Mouse (Mus musculus) ES-E14 (cell line): ENCODE data around the gene Emc9. TPM values are rescaled to one million over a fixed set of nuclear protein-coding genes. Genes with fewer than 3 reads are reported as not detected.
A peak's percentile ranks its signal among the peaks of the same experiment; 100 is the strongest.

Experiments
- DNase-seq: peaks from one replicate; pipeline ENCODE4 v3.0.0-alpha.2; 2013; ENCODE audit warnings: low read depth, low spot score
- H3K27ac ChIP-seq: 2 replicates; pipeline ENCODE4 v1.5.1; 2012; ENCODE audit warnings: low read depth, mild to moderate bottlenecking, low read length, moderate library complexity, mixed read lengths; ENCODE audit not compliant: poor library complexity, insufficient read depth, severe bottlenecking
- H3K36me3 ChIP-seq: 2 replicates; pipeline ENCODE4 v1.6.1; 2012; ENCODE audit warnings: mild to moderate bottlenecking, low read length, moderate library complexity, mixed read lengths; ENCODE audit not compliant: control insufficient read depth, poor library complexity, insufficient read depth, severe bottlenecking
- H3K4me1 ChIP-seq, 2 experiments: fragments of 150-350 bp in 1 of 2; sonication (generic) in 1 of 2; 2 replicates each; pipeline ENCODE4 v1.6.1; 2012; ENCODE audit warnings: low read length in 2 of 2, mild to moderate bottlenecking in 1 of 2, mixed read lengths in 1 of 2; ENCODE audit not compliant: control insufficient read depth in 2 of 2, insufficient read depth in 2 of 2, poor library complexity in 1 of 2
- H3K4me3 ChIP-seq, 2 experiments: fragments of 150-350 bp in 1 of 2; sonication (generic) in 1 of 2; 2 replicates each; pipeline ENCODE4 v1.5.1; 2012; ENCODE audit warnings: low read length in 2 of 2, low read depth in 1 of 2, mild to moderate bottlenecking in 1 of 2, mixed read lengths in 1 of 2; ENCODE audit not compliant: insufficient read depth in 1 of 2, poor library complexity in 1 of 2, severe bottlenecking in 1 of 2
- H3K9ac ChIP-seq: 2 replicates; pipeline ENCODE4 v1.6.1; 2012; ENCODE audit warnings: low read depth, mild to moderate bottlenecking, low read length, mixed read lengths; ENCODE audit not compliant: poor library complexity, insufficient read depth, severe bottlenecking
- H3K9me3 ChIP-seq: fragments of 150-350 bp; sonication (generic); 2 replicates; pipeline ENCODE4 v1.6.1; 2012; ENCODE audit warnings: low read depth, mild to moderate bottlenecking, low read length; ENCODE audit not compliant: control insufficient read depth, insufficient read depth
- CHD2 ChIP-seq: IDR thresholded peaks from 2 replicates; pipeline ENCODE4 v1.6.1; 2014; ENCODE audit warnings: mild to moderate bottlenecking, low read depth, low read length, inconsistent platforms
- HCFC1 ChIP-seq: IDR thresholded peaks from 2 replicates; pipeline ENCODE4 v1.6.1; 2012; ENCODE audit warnings: low read length, inconsistent platforms, borderline replicate concordance; ENCODE audit not compliant: insufficient read depth
- MAFK ChIP-seq: IDR thresholded peaks from 2 replicates; pipeline ENCODE4 v1.6.1; 2014; ENCODE audit warnings: mild to moderate bottlenecking, low read depth, low read length, inconsistent platforms; ENCODE audit not compliant: insufficient read depth
- ZC3H11A ChIP-seq: IDR thresholded peaks from 2 replicates; pipeline ENCODE4 v1.6.1; 2012; ENCODE audit warnings: low read depth, mild to moderate bottlenecking, inconsistent platforms, low read length, borderline replicate concordance
- ZNF384 ChIP-seq: IDR thresholded peaks from 2 replicates; pipeline ENCODE4 v1.6.1; 2012; ENCODE audit warnings: low read depth, low read length, inconsistent platforms
- in situ Hi-C, 2 experiments: fragments of 600-800 bp; cut with MboI; formaldehyde crosslinking; loops; one replicate each; pipeline ENCODE4 v1.15.1; 2025; ENCODE audit warnings: low sequenced_read_pairs in 2 of 2, inconsistent platforms in 1 of 2; ENCODE audit not compliant: unreplicated experiment in 2 of 2
- total RNA-seq: library from RNA; depleted of rRNA; stranded (reverse); fragments of 300-350 nt; gene quantifications from 2 replicates; pipeline ENCODE4 v1.2.3, GENCODE M21; 2012

Gene Emc9
- total RNA-seq, 1 experiment = 4.9 TPM

DNA sequence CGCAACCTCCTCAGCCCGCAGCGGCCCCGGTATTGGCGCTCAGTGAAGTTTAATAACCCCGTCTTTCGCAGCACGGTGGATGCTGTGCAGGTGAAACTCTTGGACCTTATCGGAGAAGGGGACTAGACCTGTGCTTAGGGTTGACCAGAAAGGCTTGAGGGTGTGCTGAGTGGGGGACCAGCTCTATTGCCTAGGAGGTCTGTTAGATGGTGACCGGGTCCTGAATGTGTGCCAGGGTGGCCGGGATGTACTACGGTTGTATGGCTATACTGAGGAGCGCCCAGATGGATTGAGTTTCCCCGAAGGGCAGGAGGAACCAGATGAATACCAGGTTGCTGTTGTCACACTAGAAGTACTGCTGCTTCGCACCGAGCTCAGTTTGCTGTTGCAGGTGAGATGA is 7.1 kb upstream of the Emc9 start:
- Histone ChIP-seq H3K36me3 (peaks cover 23% of the 10 kb centered on the region), H3K4me1 (peaks cover 0 to 3% of the 10 kb centered on the region in 2 experiments; a peak in 1 of 4 replicates)
- in situ Hi-C loops = loop anchor here in 1 of 2 experiments (5.0 kb wide), 1 partner anchor 50 kb away; the partner anchor contains the start of gene Pck2

DNA sequence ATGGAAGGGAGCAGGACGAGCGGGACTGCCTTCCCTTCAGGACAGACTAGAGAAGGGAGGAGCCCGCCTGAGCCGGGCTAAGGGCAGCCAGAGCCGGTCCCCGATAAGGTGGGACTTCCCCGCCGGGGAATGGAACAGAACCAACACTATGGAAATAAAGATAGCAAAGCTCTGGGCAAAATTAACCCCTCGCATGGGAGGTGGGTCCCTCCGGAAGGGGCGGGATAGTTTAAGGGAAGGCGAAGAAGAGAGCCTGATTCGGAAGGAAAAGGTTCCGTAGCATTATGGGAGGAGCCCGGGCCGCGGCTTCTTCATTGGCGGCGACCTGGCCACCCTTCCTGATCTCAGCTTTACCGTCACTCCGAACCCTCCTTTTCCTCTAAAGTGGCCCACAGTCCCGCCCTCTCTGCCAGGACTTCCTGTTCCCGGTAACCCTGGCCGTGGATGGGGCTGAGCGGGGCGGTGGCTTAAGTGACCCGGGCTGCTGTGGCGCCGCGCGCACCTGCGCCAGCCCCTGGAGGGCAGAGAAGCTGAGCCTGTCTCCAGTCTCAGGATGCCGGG is 6.3 kb upstream of the Emc9 start, which contains the start of gene Rnf31:
Rnf31 (plus strand) TSS at position 378 of the 561 bp plus-strand sequence.
- Histone ChIP-seq H3K4me3 (peak within 1 kb of the TSS; percentile 81 to 86), H3K9ac (peak within 1 kb of the TSS; percentile 85), H3K4me1 (peaks cover 0 to 3% of the 10 kb centered on the region in 2 experiments; a peak in 1 of 4 replicates), H3K9me3 (no peaks in the 10 kb centered on the region), H3K27ac (peak within 1 kb of the TSS; percentile 75), H3K36me3 (peaks cover 16% of the 10 kb centered on the region; the same call in 1 of the 2 replicates)
- TF ChIP-seq HCFC1 (no peak), ZNF384 (no peak), CHD2 (no peak), MAFK (no peak), ZC3H11A (no peak)
- in situ Hi-C loops = loop anchor here in 1 of 2 experiments (5.0 kb wide), 1 partner anchor 49 kb away; the partner anchor contains the start of gene Pck2
- peak; percentile 95 for DNase-seq

More for the DNA sequence above, 7.1 kb upstream of the Emc9 start:
- Histone ChIP-seq H3K9ac (peak overlapping the region; percentile 85), H3K9me3 (no peaks in the 10 kb centered on the region), H3K27ac (no peak overlapping the region), H3K4me3 (peak overlapping the region; percentile 81 to 86)
- TF ChIP-seq ZNF384 (no peak), HCFC1 (no peak), ZC3H11A (no peak), CHD2 (no peak), MAFK (no peak)
- no peak for DNase-seq

GRCm38 (mm10) chr14:55590748-55591330 is 5.7 kb upstream of the Emc9 start, which contains the start of gene Psme2:
Gene Psme2 (minus strand): TSS chr14:55591113.
- Histone ChIP-seq H3K9ac (peak within 1 kb of the TSS; percentile 85), H3K9me3 (no peaks in the 10 kb centered on the region), H3K4me3 (peak within 1 kb of the TSS; percentile 81 to 86), H3K36me3 (peaks cover 11% of the 10 kb centered on the region; the same call in 1 of the 2 replicates), H3K27ac (peak within 1 kb of the TSS; percentile 75), H3K4me1 (peaks cover 0 to 3% of the 10 kb centered on the region in 2 experiments; a peak in 1 of 4 replicates)
- TF ChIP-seq ZC3H11A = no peak
- no peak for TF ChIP-seq CHD2
- TF ChIP-seq HCFC1 = no peak
- TF ChIP-seq MAFK = no peak
- TF ChIP-seq ZNF384 = no peak
- DNase-seq = peak; percentile 97
- in situ Hi-C loops = loop anchor here in 1 of 2 experiments (5.0 kb wide), 1 partner anchor 49 kb away; the partner anchor contains the start of gene Pck2

DNA sequence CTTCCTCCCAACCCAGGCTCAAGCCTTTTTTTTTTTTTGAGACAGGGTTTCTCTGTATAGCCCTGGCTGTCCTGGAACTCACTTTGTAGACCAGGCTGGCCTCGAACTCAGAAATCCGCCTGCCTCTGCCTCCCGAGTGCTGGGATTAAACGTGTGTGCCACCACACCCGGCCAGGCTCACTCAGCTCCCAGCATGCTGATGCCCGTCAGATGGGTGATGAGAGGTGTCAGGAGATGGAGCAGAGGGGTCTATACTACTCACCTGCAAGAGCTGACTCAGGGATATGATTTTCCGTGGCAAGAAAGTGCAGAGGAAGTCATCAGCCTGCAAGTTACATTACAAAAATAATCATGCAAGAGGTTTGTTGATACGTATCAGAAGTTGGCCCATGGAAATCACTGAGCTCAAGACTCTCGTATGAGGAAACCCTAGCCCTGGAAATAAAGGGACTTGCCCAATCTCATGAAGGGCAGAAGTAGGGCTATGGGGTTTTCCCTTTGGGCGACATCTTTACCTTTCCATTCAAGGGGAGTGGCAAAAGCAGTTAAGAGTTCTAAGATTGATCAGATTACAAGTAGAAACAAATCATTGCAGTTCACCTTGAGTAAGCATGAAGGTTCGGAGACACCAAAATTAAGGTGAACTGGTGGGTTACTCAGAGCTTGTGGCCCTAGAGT is 4.8 kb upstream of the Emc9 start:
- Histone ChIP-seq H3K9me3 (no peaks in the 10 kb centered on the region), H3K36me3 (peaks cover 3% of the 10 kb centered on the region; the same call in 1 of the 2 replicates), H3K9ac (no peak overlapping the region), H3K27ac (no peak overlapping the region), H3K4me3 (peak overlapping the region; percentile 81 to 86; a peak in 3 of 4 replicates), H3K4me1 (peaks cover 3% of the 10 kb centered on the region in 2 experiments; a peak in 2 of 4 replicates)
- no peak for DNase-seq
- in situ Hi-C loops = loop anchor here in 1 of 2 experiments (5.0 kb wide), 1 partner anchor 48 kb away; the partner anchor contains the start of gene Pck2
- TF ChIP-seq ZNF384 = no peak
- TF ChIP-seq CHD2 = no peak
- no peak for TF ChIP-seq MAFK
- no peak for TF ChIP-seq HCFC1
- no peak for TF ChIP-seq ZC3H11A
